Mouse (Mus musculus): Measurements from ENCODE around the gene Igf1r.

GRCm38 (mm10) chr7:68054498-68054897, 101.9 kb downstream of the Igf1r start:
- no peak for TF ChIP-seq CTCF (IDR thresholded peaks at IDR 0.05; ENCODE audit: low read depth, low read length)
- no peak for TF ChIP-seq GATA2 (IDR thresholded peaks at IDR 0.05; ENCODE audit: borderline replicate concordance, low read depth, low read length)
- no peak for TF ChIP-seq GATA1 (IDR thresholded peaks at IDR 0.05; ENCODE audit: borderline replicate concordance, low read length)
- no peak for TF ChIP-seq POLR2AphosphoS5 (IDR thresholded peaks at IDR 0.05; ENCODE audit: insufficient replicate concordance, low read depth, low read length)
- no peak for TF ChIP-seq TAL1 (conservative IDR thresholded peaks at IDR 0.05; ENCODE audit: low read depth, low read length)
